In the genomic region with DNA sequence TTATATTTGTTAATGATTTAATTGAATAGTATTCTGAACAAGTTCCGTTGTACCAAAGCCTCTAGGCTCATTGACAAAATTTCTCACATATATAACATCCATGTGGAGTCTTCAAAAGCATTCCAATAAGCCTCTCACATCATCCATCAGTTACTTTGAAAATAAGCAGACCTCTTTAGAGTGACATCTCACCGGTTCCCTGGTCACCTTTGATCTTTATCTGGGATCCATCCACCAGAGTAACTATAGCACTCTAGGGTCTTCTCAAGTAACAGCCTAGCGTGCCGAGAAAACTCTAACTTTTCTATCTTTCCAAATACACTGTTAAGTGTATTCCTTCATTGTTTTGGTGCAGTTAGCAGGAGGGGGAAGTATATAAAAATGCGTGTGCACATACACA, we compare ENCODE assay signal across 17 mouse cellular contexts.
"Had no signal": no experiment of that assay in that cellular context is flagged by ENCODE, and none has a peak within 500 bp of the region (broad histone marks: within the 10 kb centered on the region; RNA-seq: fewer than 3 reads in every experiment).

No protein-coding gene starts in this region.

- DNase-seq: liver, postnatal 0 days; lung, adult 2 months; lung, postnatal 14 days; lung, postnatal 36 days; right cerebral cortex, adult 18-20 months; right cerebral cortex, postnatal 25 days; right cerebral cortex, postnatal 4 days; spleen, adult 18-20 months had no signal

- H3K27me3 ChIP-seq: lung, embryonic 15.5 days; megakaryocyte, embryonic 14.5 days; midbrain, embryonic 12.5 days; neural tube, embryonic 13.5 days; neural tube, embryonic 15.5 days had no signal

- H3K4me2 ChIP-seq: lung, embryonic 15.5 days; midbrain, embryonic 12.5 days; neural tube, embryonic 13.5 days; neural tube, embryonic 15.5 days had no signal

- H3K4me3 ChIP-seq: lung, embryonic 15.5 days; megakaryocyte, embryonic 14.5 days; midbrain, embryonic 12.5 days; myocyte; neural tube, embryonic 13.5 days; neural tube, embryonic 15.5 days had no signal

- H3K27ac ChIP-seq: lung, embryonic 15.5 days; macrophage; midbrain, embryonic 12.5 days; neural tube, embryonic 13.5 days; neural tube, embryonic 15.5 days had no signal

- H3K4me1 ChIP-seq: megakaryocyte, embryonic 14.5 days; midbrain, embryonic 12.5 days; neural tube, embryonic 13.5 days; neural tube, embryonic 15.5 days had no signal

- H3K9me3 ChIP-seq: lung, embryonic 15.5 days; megakaryocyte, embryonic 14.5 days; midbrain, embryonic 12.5 days; neural tube, embryonic 13.5 days; neural tube, embryonic 15.5 days had no signal

- H3K9ac ChIP-seq: liver, postnatal 0 days; lung, embryonic 15.5 days; midbrain, embryonic 12.5 days; neural tube, embryonic 13.5 days; neural tube, embryonic 15.5 days had no signal

- ATAC-seq: liver, postnatal 0 days; lung, postnatal 0 days; midbrain, embryonic 16.5 days had no signal

- H3K36me3 ChIP-seq: lung, embryonic 15.5 days; midbrain, embryonic 12.5 days; neural tube, embryonic 13.5 days; neural tube, embryonic 15.5 days had no signal
